Mouse (Mus musculus) embryonic facial prominence, embryonic 11.5 days (tissue): ENCODE measurements at regions not wholly inside any gene's neighbourhood (a gene's known extent, or its start where the extent isn't known, plus 50 kb on each side); places are given as distances from the start of the nearest gene placed in this dataset.
A peak's percentile ranks its signal among the peaks of the same experiment; 100 is the strongest.

Source experiments
- ATAC-seq: fragments of 200-750 bp; cut with Nextera tagmentation; replicated peaks from 2 replicates; pipeline ENCODE4 v1.8.0; 2017; ENCODE audit warnings: low read depth; ENCODE audit not compliant: insufficient number of reproducible peaks, low FRiP score, low TSS enrichment
- DNase-seq: peaks from one replicate; pipeline ENCODE4 v3.0.0-alpha.2; 2015; ENCODE audit warnings: low spot score
- H3K27ac ChIP-seq: fragments of 300-500 bp; sonication (generic); replicated peaks from 2 replicates; pipeline ENCODE4 v1.5.1; 2014; ENCODE audit warnings: mild to moderate bottlenecking, low read depth, low read length, control low read depth
- H3K27me3 ChIP-seq: fragments of 300-500 bp; sonication (generic); 2 replicates; pipeline ENCODE4 v1.6.1; 2014; ENCODE audit warnings: mild to moderate bottlenecking, low read length, moderate library complexity, mixed read lengths; ENCODE audit not compliant: control insufficient read depth, insufficient read depth
- H3K36me3 ChIP-seq: fragments of 300-500 bp; sonication (generic); replicated peaks from 2 replicates; pipeline ENCODE4 v1.6.1; 2014; ENCODE audit warnings: low read depth, mild to moderate bottlenecking, low read length, moderate library complexity, mixed read lengths; ENCODE audit not compliant: control insufficient read depth, insufficient read depth
- H3K4me1 ChIP-seq: fragments of 300-500 bp; sonication (generic); 2 replicates; pipeline ENCODE4 v1.6.1; 2014; ENCODE audit warnings: low read length, mixed read lengths; ENCODE audit not compliant: control insufficient read depth, insufficient read depth
- H3K4me2 ChIP-seq: fragments of 300-500 bp; sonication (generic); 2 replicates; pipeline ENCODE4 v1.6.1; 2014; ENCODE audit warnings: low read depth, mild to moderate bottlenecking, control low read depth, low read length, moderate library complexity
- H3K4me3 ChIP-seq: fragments of 300-500 bp; sonication (generic); 2 replicates; pipeline ENCODE4 v1.5.1; 2014; ENCODE audit warnings: low read depth, low read length, control low read depth
- H3K9ac ChIP-seq: fragments of 300-500 bp; sonication (generic); replicated peaks from 2 replicates; pipeline ENCODE4 v1.6.1; 2014; ENCODE audit warnings: mild to moderate bottlenecking, control low read depth, low read length
- H3K9me3 ChIP-seq: fragments of 300-500 bp; sonication (generic); replicated peaks from 2 replicates; pipeline ENCODE4 v1.6.1; 2016; ENCODE audit warnings: mild to moderate bottlenecking, low read length, inconsistent platforms, mixed read lengths; ENCODE audit not compliant: control insufficient read depth
- WGBS: fragments of 180-500 bp; shearing (Covaris S2); extraction: QIAGEN DNeasy Blood & Tissue Kit; methylation state at CpG from one replicate; pipeline ENCODE4 v1.1.7; 2014; 5-methylcytosine and 5-hydroxymethylcytosine counted together

DNA sequence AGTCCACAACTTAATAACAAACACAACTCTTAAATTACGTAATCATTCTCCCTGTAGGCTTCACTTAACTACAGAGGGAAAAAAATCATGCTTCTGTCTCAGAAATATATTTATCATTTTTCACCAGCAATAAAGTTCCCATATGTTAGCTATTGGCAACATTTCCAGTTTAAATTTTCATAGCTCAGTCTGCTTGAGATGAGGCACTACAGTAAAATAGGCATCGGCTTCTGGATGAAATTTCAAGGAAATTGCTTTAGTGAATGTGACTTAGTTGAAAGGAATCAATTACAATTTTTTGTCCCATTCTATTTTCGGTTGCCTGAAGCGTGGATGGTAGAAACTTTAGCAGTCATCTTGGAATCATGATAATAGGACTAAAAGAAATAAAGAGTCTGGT is 262.1 kb upstream of the Gm8871 start:
- ATAC-seq: no peak
- H3K9me3 ChIP-seq: no peaks in the 10 kb centered on the region
- no peaks in the 10 kb centered on the region for H3K4me1 ChIP-seq
- H3K36me3 ChIP-seq: no peaks in the 10 kb centered on the region
- H3K4me3 ChIP-seq: no peak overlapping the region
- no peak overlapping the region for H3K27ac ChIP-seq
- no peak overlapping the region for H3K4me2 ChIP-seq
- H3K27me3 ChIP-seq: no peaks in the 10 kb centered on the region
- WGBS: 58% methylated on average over 4 of the region's 4 CpGs
- no peak overlapping the region for H3K9ac ChIP-seq
- no peak for DNase-seq

GRCm38 (mm10) chr5:10727056-10727455 is 220.5 kb upstream of the Gm8871 start:
- no peak for ATAC-seq

GRCm38 (mm10) chr5:10749546-10749945 is 198.1 kb upstream of the Gm8871 start:
- ATAC-seq: no peak
- DNase-seq: peak; percentile 64
- Histone ChIP-seq H3K4me2 (no peak overlapping the region), H3K27ac (no peak overlapping the region), H3K27me3 (no peaks in the 10 kb centered on the region), H3K9me3 (no peaks in the 10 kb centered on the region), H3K9ac (no peak overlapping the region), H3K4me1 (no peaks in the 10 kb centered on the region), H3K36me3 (no peaks in the 10 kb centered on the region), H3K4me3 (no peak overlapping the region)
- 30% methylated on average over 1 of the region's 1 CpGs for WGBS

More at GRCm38 (mm10) chr5:10727056-10727455, 220.5 kb upstream of the Gm8871 start:
- no peak for DNase-seq
- Histone ChIP-seq H3K36me3 (no peaks in the 10 kb centered on the region), H3K9ac (no peak overlapping the region), H3K27ac (no peak overlapping the region), H3K4me2 (no peak overlapping the region), H3K27me3 (no peaks in the 10 kb centered on the region), H3K4me1 (no peaks in the 10 kb centered on the region), H3K9me3 (no peaks in the 10 kb centered on the region), H3K4me3 (no peak overlapping the region)

DNA sequence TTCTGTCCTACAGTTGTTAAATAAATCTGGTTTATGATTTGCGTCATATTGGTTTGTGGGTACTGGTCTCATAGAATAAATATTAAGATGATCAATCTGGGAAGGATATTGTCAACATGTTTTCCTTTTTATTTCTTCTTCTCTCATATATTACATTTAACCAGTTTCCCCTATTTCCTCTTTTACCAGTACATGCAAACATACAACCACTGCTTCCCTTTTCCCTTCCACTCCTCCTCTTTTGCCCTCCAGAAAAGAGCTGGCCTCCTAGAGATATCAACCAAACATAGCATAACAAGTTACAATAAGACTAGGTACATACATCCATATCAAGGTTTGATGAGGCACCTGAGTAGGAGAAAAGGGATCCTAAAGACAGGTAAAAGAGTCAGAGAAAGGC is 180.1 kb upstream of the Gm8871 start:
- Histone ChIP-seq H3K9me3 (no peaks in the 10 kb centered on the region), H3K9ac (no peak overlapping the region), H3K4me1 (no peaks in the 10 kb centered on the region), H3K27me3 (no peaks in the 10 kb centered on the region), H3K27ac (no peak overlapping the region), H3K4me2 (no peak overlapping the region), H3K4me3 (no peak overlapping the region), H3K36me3 (no peaks in the 10 kb centered on the region)
- DNase-seq: no peak
- WGBS: 94% methylated on average over 1 of the region's 1 CpGs
- ATAC-seq: no peak
